Mouse (Mus musculus) limb, embryonic 15.5 days (tissue): Measurements from ENCODE around the gene Gna11. TPM values are rescaled to one million over a fixed set of nuclear protein-coding genes. Genes with fewer than 3 reads are reported as not detected.
A peak's percentile ranks its signal among the peaks of the same experiment; 100 is the strongest.

ENCODE experiments used
- ATAC-seq: fragments of 200-750 bp; cut with Nextera tagmentation; 2 replicates; pipeline ENCODE4 v1.8.0; 2017; ENCODE audit warnings: low read depth, moderate TSS enrichment; ENCODE audit not compliant: insufficient number of reproducible peaks, low FRiP score, low TSS enrichment
- H3K27ac ChIP-seq: fragments of 300-500 bp; sonication (generic); 2 replicates; pipeline ENCODE4 v1.5.1; 2015; ENCODE audit warnings: moderate library complexity, mild to moderate bottlenecking, inconsistent platforms
- H3K27me3 ChIP-seq: fragments of 300-500 bp; sonication (generic); 2 replicates; pipeline ENCODE4 v1.6.1; 2015; ENCODE audit warnings: inconsistent platforms
- H3K36me3 ChIP-seq: fragments of 300-500 bp; sonication (generic); 2 replicates; pipeline ENCODE4 v1.6.1; 2015; ENCODE audit warnings: inconsistent platforms
- H3K4me1 ChIP-seq: fragments of 300-500 bp; sonication (generic); 2 replicates; pipeline ENCODE4 v1.6.1; 2015; ENCODE audit warnings: inconsistent platforms
- H3K4me2 ChIP-seq: fragments of 300-500 bp; sonication (generic); 2 replicates; pipeline ENCODE4 v1.6.1; 2015; ENCODE audit warnings: mild to moderate bottlenecking, inconsistent platforms
- H3K4me3 ChIP-seq: fragments of 300-500 bp; sonication (generic); 2 replicates; pipeline ENCODE4 v1.5.1; 2015; ENCODE audit warnings: mild to moderate bottlenecking, inconsistent platforms
- H3K9ac ChIP-seq: fragments of 300-500 bp; sonication (generic); 2 replicates; pipeline ENCODE4 v1.6.1; 2015; ENCODE audit warnings: inconsistent platforms
- H3K9me3 ChIP-seq: fragments of 300-500 bp; sonication (generic); 2 replicates; pipeline ENCODE4 v1.6.1; 2016; ENCODE audit warnings: inconsistent platforms
- WGBS: fragments of 180-500 bp; shearing (Covaris S2); methylation state at CpG from one replicate; pipeline ENCODE4 v1.1.7; 2015; 5-methylcytosine and 5-hydroxymethylcytosine counted together
- microRNA-seq: library from miRNA; unstranded; fragments of <30 nt; microRNA quantifications from one replicate; pipeline ENCODE4, GENCODE M21; 2016
- polyA plus RNA-seq: library from polyadenylated mRNA; unstranded; fragments of >200 nt; fragmentation: Nextera tagmentation; extraction: Ambion mirVana; gene quantifications from 2 replicates; pipeline ENCODE4 v1.2.1, GENCODE M21; 2015

Gna11 gene
- polyA plus RNA-seq, 1 experiment from 2014 or later: 81.7 TPM

DNA sequence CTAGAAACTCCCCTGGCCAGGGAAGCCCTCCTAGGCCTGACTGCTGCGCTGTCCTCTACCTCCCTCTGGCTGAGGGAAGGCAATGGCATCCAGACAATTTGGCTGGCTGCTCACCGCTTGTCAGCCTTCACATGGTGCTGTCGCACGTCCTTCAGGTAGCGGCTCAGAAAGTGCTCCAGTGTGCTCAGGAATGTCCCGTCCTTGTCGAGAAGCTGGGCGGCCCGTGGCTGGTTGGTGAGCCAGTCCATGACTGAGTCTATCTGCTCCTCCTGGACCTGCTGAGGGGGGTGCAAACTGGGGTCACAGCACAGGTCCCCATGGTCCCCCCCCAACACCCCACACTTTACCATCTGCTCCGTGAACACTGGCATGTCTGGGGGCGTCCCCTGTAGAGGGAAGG lies 56.9 kb downstream of the Gna11 start:
- H3K4me1 ChIP-seq: 0 out of 2 replicates have a peak, but pooled peaks cover 3% of the 10 kb centered on the region
- H3K4me3 ChIP-seq: no peak overlapping the region
- H3K36me3 ChIP-seq: peaks cover 68% of the 10 kb centered on the region
- ATAC-seq: no peak
- H3K9me3 ChIP-seq: no peaks in the 10 kb centered on the region
- no peak overlapping the region for H3K4me2 ChIP-seq
- H3K9ac ChIP-seq: no peak overlapping the region
- no peaks in the 10 kb centered on the region for H3K27me3 ChIP-seq
- no peak overlapping the region for H3K27ac ChIP-seq
- 85% methylated on average over 11 of the region's 11 CpGs for WGBS

DNA sequence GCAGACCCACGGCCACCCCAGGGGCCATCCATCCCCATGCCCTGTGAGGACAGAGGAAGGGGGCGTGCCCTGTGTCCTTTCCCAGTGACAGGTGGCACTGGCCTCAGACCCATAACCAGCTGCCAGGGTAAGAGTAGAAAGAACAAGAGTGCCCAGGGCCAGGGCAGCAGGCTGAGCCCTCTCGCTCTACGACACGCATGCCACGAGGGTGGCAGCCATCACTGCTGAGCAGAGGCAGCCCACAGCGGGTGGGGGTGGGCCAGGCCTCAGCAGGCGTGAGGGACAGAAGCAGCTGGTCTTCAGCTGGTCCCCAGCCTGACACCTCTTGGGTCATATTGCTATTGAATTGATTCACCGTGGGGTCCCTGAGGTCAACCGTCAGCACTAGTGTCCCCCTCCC lies 58.5 kb downstream of the Gna11 start:
- Histone ChIP-seq H3K27me3 (peaks cover 10% of the 10 kb centered on the region), H3K27ac (no peak overlapping the region), H3K9me3 (no peaks in the 10 kb centered on the region), H3K4me1 (peaks cover 9% of the 10 kb centered on the region), H3K4me3 (no peak overlapping the region), H3K9ac (no peak overlapping the region), H3K36me3 (peaks cover 52% of the 10 kb centered on the region), H3K4me2 (no peak overlapping the region)
- WGBS: 89% methylated on average over 10 of the region's 10 CpGs
- no peak for ATAC-seq

DNA sequence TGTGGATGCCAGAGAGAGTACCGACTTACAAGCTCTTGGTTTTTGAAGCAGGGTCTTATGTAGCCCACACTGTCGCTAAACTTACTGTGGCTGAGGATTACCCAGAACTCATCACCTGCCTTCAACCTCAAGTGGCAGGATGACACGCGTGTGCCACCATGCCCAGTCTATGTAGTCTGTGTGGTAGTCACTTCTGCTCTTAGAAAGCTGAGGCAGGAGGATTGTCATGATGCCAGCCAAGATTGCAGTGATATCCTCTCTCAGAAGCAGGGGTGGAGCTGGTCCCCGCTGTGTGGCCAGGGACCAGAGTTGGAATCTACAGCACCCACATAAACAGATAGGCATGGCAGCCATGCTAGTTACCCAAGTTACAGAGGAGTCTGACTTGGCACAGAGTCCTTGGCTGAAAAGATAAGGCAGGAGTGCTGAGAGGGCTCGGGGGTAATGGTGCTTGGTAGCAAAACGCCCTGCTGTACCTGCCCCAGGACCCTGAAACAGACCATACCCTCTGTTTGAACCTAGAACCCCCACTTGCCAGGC lies 59.4 kb downstream of the Gna11 start:
- no peak overlapping the region for H3K4me2 ChIP-seq
- H3K4me3 ChIP-seq: no peak overlapping the region
- H3K36me3 ChIP-seq: peaks cover 43% of the 10 kb centered on the region
- ATAC-seq: no peak
- H3K9me3 ChIP-seq: no peaks in the 10 kb centered on the region
- H3K27me3 ChIP-seq: peaks cover 20% of the 10 kb centered on the region
- H3K9ac ChIP-seq: no peak overlapping the region
- WGBS: 76% methylated on average over 7 of the region's 7 CpGs
- no peak overlapping the region for H3K27ac ChIP-seq
- H3K4me1 ChIP-seq: peaks cover 9% of the 10 kb centered on the region

DNA sequence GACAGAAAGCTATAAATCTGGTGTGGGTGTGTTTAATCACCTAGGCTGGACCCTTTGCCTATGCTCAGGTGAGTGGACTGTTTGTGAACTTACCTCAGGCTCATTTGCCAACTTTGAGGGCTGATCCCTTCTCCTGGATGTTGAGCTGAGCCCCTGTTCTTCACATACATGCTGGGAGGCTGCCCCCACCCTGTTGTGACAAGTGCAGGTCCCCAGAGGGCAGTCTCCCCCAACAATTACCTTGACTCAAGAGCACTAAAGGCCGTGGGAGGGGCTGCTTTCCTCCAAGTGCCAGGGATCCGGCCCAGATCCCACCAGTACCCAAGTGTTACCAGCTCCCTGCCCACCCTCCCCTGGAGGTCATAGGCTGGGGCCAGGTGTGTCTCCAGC lies 59.9 kb downstream of the Gna11 start:
- Histone ChIP-seq H3K4me1 (peaks cover 9% of the 10 kb centered on the region), H3K36me3 (peaks cover 38% of the 10 kb centered on the region), H3K9me3 (no peaks in the 10 kb centered on the region), H3K27ac (no peak overlapping the region), H3K4me2 (no peak overlapping the region), H3K27me3 (peaks cover 25% of the 10 kb centered on the region), H3K4me3 (no peak overlapping the region), H3K9ac (no peak overlapping the region)
- WGBS: 10% methylated on average over 2 of the region's 2 CpGs
- ATAC-seq: no peak

DNA sequence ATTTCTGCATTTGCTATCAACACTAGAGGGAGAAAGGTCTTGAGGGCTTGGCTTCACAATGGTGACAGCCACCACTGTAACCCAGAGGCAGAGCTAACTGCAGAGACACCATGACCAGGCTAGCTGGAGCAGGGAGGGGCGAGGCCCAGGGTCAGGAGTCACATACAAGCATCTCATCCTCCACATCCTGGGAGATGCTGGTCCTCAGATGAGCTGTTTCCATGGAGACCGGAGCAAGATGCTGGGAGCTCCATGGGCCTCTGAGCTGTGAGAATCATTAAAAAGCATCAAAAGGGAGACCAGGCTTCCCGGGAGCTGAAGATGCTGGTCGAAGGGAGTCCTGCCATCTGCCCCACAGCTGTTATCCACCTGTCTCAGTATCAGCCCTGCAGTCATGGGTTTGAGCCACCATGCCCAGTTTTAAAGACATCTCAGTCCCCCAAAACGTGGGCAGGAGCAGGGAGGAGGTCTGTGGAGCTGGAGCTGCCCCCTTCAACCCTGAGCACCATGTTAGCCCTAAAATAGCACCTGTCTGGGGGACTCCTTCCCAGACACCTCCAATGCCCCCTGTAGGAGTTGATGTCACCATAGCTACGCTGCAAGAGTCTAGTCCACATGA lies 60.4 kb downstream of the Gna11 start:
- H3K9ac ChIP-seq: no peak overlapping the region
- H3K4me3 ChIP-seq: no peak overlapping the region
- peaks cover 29% of the 10 kb centered on the region for H3K27me3 ChIP-seq
- H3K4me1 ChIP-seq: peaks cover 9% of the 10 kb centered on the region
- H3K4me2 ChIP-seq: no peak overlapping the region
- no peaks in the 10 kb centered on the region for H3K9me3 ChIP-seq
- no peak overlapping the region for H3K27ac ChIP-seq
- peaks cover 33% of the 10 kb centered on the region for H3K36me3 ChIP-seq
- no peak for ATAC-seq
- WGBS: 55% methylated on average over 6 of the region's 6 CpGs

DNA sequence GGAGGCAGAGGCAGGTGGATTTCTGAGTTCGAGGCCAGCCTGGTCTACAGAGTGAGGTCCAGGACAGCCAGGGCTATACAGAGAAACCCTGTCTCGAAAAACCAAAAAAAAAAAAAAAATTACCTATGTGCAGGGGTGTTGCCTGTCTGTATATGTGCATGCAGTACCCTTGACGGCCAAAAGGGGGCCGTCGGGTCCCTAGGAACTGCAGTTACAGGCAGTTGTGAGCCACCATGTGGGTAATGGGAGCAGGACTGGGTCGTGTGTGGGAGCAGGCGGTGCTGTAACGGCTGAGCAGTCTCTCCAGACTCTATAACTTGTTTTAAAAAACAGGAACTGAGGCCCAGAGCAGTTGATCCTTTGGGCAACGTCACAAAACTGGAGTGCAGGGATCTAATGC lies 61.0 kb downstream of the Gna11 start:
- Histone ChIP-seq H3K27me3 (peaks cover 29% of the 10 kb centered on the region), H3K9me3 (no peaks in the 10 kb centered on the region), H3K4me2 (no peak overlapping the region), H3K4me1 (peaks cover 9% of the 10 kb centered on the region), H3K9ac (no peak overlapping the region), H3K4me3 (no peak overlapping the region), H3K27ac (no peak overlapping the region), H3K36me3 (peaks cover 27% of the 10 kb centered on the region)
- ATAC-seq: no peak
- WGBS: 22% methylated on average over 9 of the region's 9 CpGs

DNA sequence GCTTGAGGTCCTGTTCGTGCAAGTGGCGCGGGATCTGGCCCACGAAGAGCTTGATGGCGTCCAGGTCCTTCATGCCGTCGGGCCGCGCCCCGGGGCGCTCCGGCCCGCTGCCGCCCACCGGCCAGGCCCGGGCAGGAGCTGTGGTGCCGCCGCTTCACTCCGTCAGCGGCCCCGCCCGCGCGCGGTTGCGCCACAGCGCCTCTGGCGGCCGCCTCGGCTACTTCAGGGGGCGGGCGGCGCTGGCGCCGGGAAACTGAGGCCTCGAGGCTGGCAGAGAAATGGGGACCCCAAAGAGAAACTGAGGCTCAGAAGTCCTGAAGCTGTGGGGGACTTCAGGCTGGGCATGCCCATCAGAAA lies 62.5 kb downstream of the Gna11 start, which contains the start of gene Celf5:
Gene Celf5 (minus strand): TSS at position 177 of the 357 bp plus-strand sequence.
- Histone ChIP-seq H3K4me2 (peak within 1 kb of the TSS; percentile 87), H3K27ac (no peak within 1 kb of the TSS), H3K9ac (peak within 1 kb of the TSS; percentile 58), H3K4me1 (peaks cover 9% of the 10 kb centered on the region), H3K36me3 (peaks cover 13% of the 10 kb centered on the region), H3K4me3 (peak within 1 kb of the TSS; percentile 52), H3K9me3 (no peaks in the 10 kb centered on the region), H3K27me3 (peaks cover 43% of the 10 kb centered on the region)
- no peak for ATAC-seq
- WGBS: under 1% methylated on average over 36 of the region's 36 CpGs

DNA sequence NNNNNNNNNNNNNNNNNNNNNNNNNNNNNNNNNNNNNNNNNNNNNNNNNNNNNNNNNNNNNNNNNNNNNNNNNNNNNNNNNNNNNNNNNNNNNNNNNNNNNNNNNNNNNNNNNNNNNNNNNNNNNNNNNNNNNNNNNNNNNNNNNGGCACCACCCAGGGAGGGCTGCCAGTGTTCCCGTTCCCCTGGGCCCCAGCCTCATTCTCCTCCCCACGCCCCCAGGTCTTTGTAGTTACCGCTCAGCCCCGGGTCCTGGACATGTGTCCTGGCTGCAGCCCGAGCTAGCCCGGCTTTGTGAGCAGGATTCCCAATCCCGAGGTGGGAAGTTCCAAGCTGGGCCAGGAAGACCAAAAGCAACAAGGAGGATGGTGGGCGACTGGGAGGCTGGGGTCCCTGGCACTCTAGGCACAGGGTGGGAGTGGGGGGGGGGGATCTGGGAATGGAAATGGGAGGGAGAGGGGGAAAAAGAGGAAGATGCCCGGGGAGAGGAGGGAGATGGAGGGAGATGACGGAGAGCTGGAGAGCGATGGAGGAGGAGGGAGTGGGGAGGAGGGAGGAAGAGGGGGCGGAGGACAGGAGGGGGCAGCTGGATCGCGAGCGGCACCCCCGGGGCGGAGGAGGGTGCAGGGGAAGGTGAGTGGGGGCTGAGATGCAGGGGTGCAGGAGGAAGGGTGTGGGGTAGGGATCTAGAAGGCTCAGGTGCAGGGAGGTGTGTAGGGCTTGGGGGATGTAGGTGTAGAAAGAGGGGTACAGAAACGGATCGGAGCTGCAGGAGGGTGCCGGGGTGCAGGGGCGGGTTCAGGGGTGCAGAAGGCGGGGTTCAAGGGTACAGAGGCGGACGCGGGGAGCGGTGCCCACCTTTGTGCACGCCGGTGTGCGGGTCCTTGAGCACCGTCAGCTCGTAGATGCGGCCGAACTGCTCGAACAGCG lies 63.1 kb downstream of the Gna11 start:
- Histone ChIP-seq H3K27ac (no peak overlapping the region), H3K4me3 (peak overlapping the region; percentile 52), H3K4me2 (peak overlapping the region; percentile 87), H3K36me3 (peaks cover 6% of the 10 kb centered on the region), H3K4me1 (peaks cover 12% of the 10 kb centered on the region), H3K9ac (peak overlapping the region; percentile 58), H3K9me3 (no peaks in the 10 kb centered on the region), H3K27me3 (peaks cover 49% of the 10 kb centered on the region)
- WGBS: 4% methylated on average over 35 of the region's 35 CpGs
- no peak for ATAC-seq

Small RNA genes within 50 kb of the gene (microRNA-seq; reads per million reads assigned to microRNA genes)
- not detected for gene Gm25595

Other genes with a start within 250 kb of the Gna11 start
- 37.3 and 39.3 TPM in 2 replicates for gene Cactin, start 224.1 kb downstream of the Gna11 start, polyA plus RNA-seq
- gene Tbxa2r, start 216.5 kb downstream of the Gna11 start, polyA plus RNA-seq: 11.9 and 12.8 TPM in 2 replicates
- 0.04 and 0.07 TPM in 2 replicates for gene Gipc3, start 201.9 kb downstream of the Gna11 start, polyA plus RNA-seq
- gene Hmg20b, start 194.7 kb downstream of the Gna11 start, polyA plus RNA-seq: 86.0 and 89.9 TPM in 2 replicates
- gene Mfsd12, start 187.7 kb downstream of the Gna11 start, polyA plus RNA-seq: 13.3 and 13.4 TPM in 2 replicates
- 0.60 and 1.6 TPM in 2 replicates for gene 4930404N11Rik, start 179.4 kb downstream of the Gna11 start, polyA plus RNA-seq
- gene Fzr1, start 166.7 kb downstream of the Gna11 start, polyA plus RNA-seq: 82.2 and 90.9 TPM in 2 replicates
- 79.8 and 88.7 TPM in 2 replicates for gene Dohh, start 160.8 kb downstream of the Gna11 start, polyA plus RNA-seq
- gene Gm48551, start 160.7 kb downstream of the Gna11 start, polyA plus RNA-seq: 2.1 and 3.1 TPM in 2 replicates
- 0.51 and 1.7 TPM in 2 replicates for gene Gm48552, start 156.2 kb downstream of the Gna11 start, polyA plus RNA-seq
- gene Smim24, start 152.1 kb downstream of the Gna11 start, polyA plus RNA-seq: 2.9 and 3.6 TPM in 2 replicates
- gene Nfic, start 89.6 kb downstream of the Gna11 start, polyA plus RNA-seq: 138 and 146 TPM in 2 replicates
- 1.1 and 1.3 TPM in 2 replicates for gene Celf5, start 62.5 kb downstream of the Gna11 start, polyA plus RNA-seq
- 94.0 and 95.1 TPM in 2 replicates for gene Ncln, start 48.8 kb downstream of the Gna11 start, polyA plus RNA-seq
- 0.67 and 0.72 TPM in 2 replicates for gene S1pr4, start 45.1 kb downstream of the Gna11 start, polyA plus RNA-seq
- gene Gna15, start 21.0 kb downstream of the Gna11 start, polyA plus RNA-seq: 7.3 and 7.9 TPM in 2 replicates
- gene Aes, start 14.3 kb upstream of the Gna11 start, polyA plus RNA-seq: 517 and 519 TPM in 2 replicates
- 39.7 and 41.7 TPM in 2 replicates for gene Tle2, start 29.4 kb upstream of the Gna11 start, polyA plus RNA-seq
- gene Tle6, start 55.9 kb upstream of the Gna11 start, polyA plus RNA-seq: 9.9 and 11.7 TPM in 2 replicates
- 0.81 and 1.0 TPM in 2 replicates for gene BC025920, start 61.1 kb upstream of the Gna11 start, polyA plus RNA-seq
- gene Sirt6, start 82.6 kb upstream of the Gna11 start, polyA plus RNA-seq: 41.7 and 42.3 TPM in 2 replicates
- 8.8 and 11.9 TPM in 2 replicates for gene Ankrd24, start 83.3 kb upstream of the Gna11 start, polyA plus RNA-seq
- 4.2 and 4.6 TPM in 2 replicates for gene Gm10778, start 103.9 kb upstream of the Gna11 start, polyA plus RNA-seq
- gene Zfp433, start 159.6 kb upstream of the Gna11 start, polyA plus RNA-seq: 12.4 and 15.8 TPM in 2 replicates
- gene Gm3055, start 226.0 kb upstream of the Gna11 start, polyA plus RNA-seq: 7.4 and 7.5 TPM in 2 replicates